Mouse (Mus musculus) MEL (cell line): ENCODE measurements at regions not wholly inside any gene's neighbourhood (a gene's known extent, or its start where the extent isn't known, plus 50 kb on each side); places are given as distances from the start of the nearest gene placed in this dataset.

Experiments
- DNase-seq: peaks from one replicate; pipeline ENCODE4 v3.0.0; 2011; ENCODE audit warnings: low read depth, low spot score
- H3K27ac ChIP-seq: 2 replicates; pipeline ENCODE4 v1.5.1; 2012; ENCODE audit warnings: low read depth, mild to moderate bottlenecking, control low read depth, low read length, moderate library complexity; ENCODE audit not compliant: control insufficient read depth
- H3K27me3 ChIP-seq, 2 experiments: fragments of 150-350 bp in 1 of 2; sonication (generic) in 1 of 2; 2 replicates each; pipeline ENCODE4 v1.6.1; 2012; ENCODE audit warnings: low read length in 2 of 2, mild to moderate bottlenecking in 2 of 2, improper control_type of control experiment in 1 of 2, moderate library complexity in 1 of 2; ENCODE audit not compliant: insufficient read depth in 2 of 2, control insufficient read depth in 1 of 2
- H3K36me3 ChIP-seq, 2 experiments: 2 replicates each; pipeline ENCODE4 v1.6.1; 2012 to 2014; ENCODE audit warnings: low read length in 2 of 2, improper control_type of control experiment in 1 of 2, inconsistent platforms in 1 of 2, mild to moderate bottlenecking in 1 of 2; ENCODE audit not compliant: insufficient read depth in 2 of 2, control insufficient read depth in 1 of 2
- H3K4me1 ChIP-seq, 2 experiments: fragments of 150-350 bp in 1 of 2; sonication (generic) in 1 of 2; 2 replicates each; pipeline ENCODE4 v1.6.1; 2012; ENCODE audit warnings: low read length in 2 of 2, improper control_type of control experiment in 1 of 2, mild to moderate bottlenecking in 1 of 2; ENCODE audit not compliant: insufficient read depth in 2 of 2, control insufficient read depth in 1 of 2
- H3K4me3 ChIP-seq, 2 experiments: fragments of 150-350 bp in 1 of 2; sonication (generic) in 1 of 2; 2 replicates each; pipeline ENCODE4 v1.5.1; 2012; ENCODE audit warnings: low read depth in 2 of 2, low read length in 2 of 2, mild to moderate bottlenecking in 2 of 2, moderate library complexity in 2 of 2, control low read depth in 1 of 2, improper control_type of control experiment in 1 of 2; ENCODE audit not compliant: control insufficient read depth in 1 of 2, insufficient read depth in 1 of 2
- H3K79me2 ChIP-seq: 2 replicates; pipeline ENCODE4 v1.6.1; 2012; ENCODE audit warnings: mild to moderate bottlenecking, low read length, moderate library complexity; ENCODE audit not compliant: control insufficient read depth, poor library complexity, insufficient read depth
- H3K9ac ChIP-seq: 2 replicates; pipeline ENCODE4 v1.6.1; 2012; ENCODE audit warnings: low read depth, mild to moderate bottlenecking, control low read depth, low read length, moderate library complexity; ENCODE audit not compliant: control insufficient read depth, poor library complexity, severe bottlenecking
- H3K9me3 ChIP-seq: fragments of 150-350 bp; sonication (generic); replicated peaks from 2 replicates; pipeline ENCODE4 v1.6.1; 2012; ENCODE audit warnings: mild to moderate bottlenecking, low read length, improper control_type of control experiment, moderate library complexity; ENCODE audit not compliant: insufficient read depth
- BHLHE40 ChIP-seq: IDR thresholded peaks from 2 replicates; pipeline ENCODE4 v1.6.1; 2012; ENCODE audit warnings: low read depth, mild to moderate bottlenecking, inconsistent platforms, low read length, improper control_type of control experiment, borderline replicate concordance
- CHD1 ChIP-seq: IDR thresholded peaks from 2 replicates; pipeline ENCODE4 v1.6.1; 2012; ENCODE audit warnings: low read depth, mild to moderate bottlenecking, inconsistent platforms, low read length, improper control_type of control experiment
- CHD2 ChIP-seq: IDR thresholded peaks from 2 replicates; pipeline ENCODE4 v1.6.1; 2011; ENCODE audit warnings: low read length, improper control_type of control experiment
- CTCF ChIP-seq, 3 experiments: IDR thresholded peaks in 2 of 3; conservative IDR thresholded peaks in 1 of 3; 2 replicates each; pipeline ENCODE4 v1.5.1; 2011 to 2012; ENCODE audit warnings: low read length in 3 of 3, low read depth in 2 of 3, mild to moderate bottlenecking in 2 of 3, improper control_type of control experiment in 1 of 3, inconsistent platforms in 1 of 3, mixed read lengths in 1 of 3, moderate library complexity in 1 of 3; ENCODE audit not compliant: control insufficient read depth in 1 of 3, insufficient read depth in 1 of 3, poor library complexity in 1 of 3, severe bottlenecking in 1 of 3
- EP300 ChIP-seq, 2 experiments: IDR thresholded peaks; 2 replicates each; pipeline ENCODE4 v1.6.1; 2011; ENCODE audit warnings: improper control_type of control experiment in 2 of 2, low read length in 2 of 2, low read depth in 1 of 2, mild to moderate bottlenecking in 1 of 2
- ETS1 ChIP-seq: IDR thresholded peaks from 2 replicates; pipeline ENCODE4 v1.6.1; 2012; ENCODE audit warnings: low read depth, mild to moderate bottlenecking, inconsistent platforms, low read length, improper control_type of control experiment, moderate library complexity
- GATA1 ChIP-seq: IDR thresholded peaks from 2 replicates; pipeline ENCODE4 v1.6.1; 2011; ENCODE audit warnings: low read depth, low read length, improper control_type of control experiment
- HCFC1 ChIP-seq: IDR thresholded peaks from 2 replicates; pipeline ENCODE4 v1.6.1; 2012; ENCODE audit warnings: low read depth, mild to moderate bottlenecking, inconsistent platforms, low read length, improper control_type of control experiment, moderate library complexity
- KAT2A ChIP-seq: conservative IDR thresholded peaks from 2 replicates; pipeline ENCODE4 v1.6.1; 2012; ENCODE audit warnings: low read depth, low read length, improper control_type of control experiment, inconsistent platforms
- MAX ChIP-seq: IDR thresholded peaks from 2 replicates; pipeline ENCODE4 v1.6.1; 2011; ENCODE audit warnings: low read length, improper control_type of control experiment
- MAZ ChIP-seq: IDR thresholded peaks from 2 replicates; pipeline ENCODE4 v1.6.1; 2012; ENCODE audit warnings: low read depth, mild to moderate bottlenecking, inconsistent platforms, low read length, improper control_type of control experiment
- MEF2A ChIP-seq: IDR thresholded peaks from 2 replicates; pipeline ENCODE4 v1.6.1; 2014; ENCODE audit warnings: low read depth, mild to moderate bottlenecking, inconsistent platforms, low read length, improper control_type of control experiment; ENCODE audit not compliant: poor library complexity, insufficient replicate concordance, severe bottlenecking; ENCODE audit errors: extremely low read depth
- MXI1 ChIP-seq: IDR thresholded peaks from 2 replicates; pipeline ENCODE4 v1.6.1; 2011; ENCODE audit warnings: mild to moderate bottlenecking, low read depth, low read length, improper control_type of control experiment
- MYB ChIP-seq: IDR thresholded peaks from 2 replicates; pipeline ENCODE4 v1.6.1; 2011; ENCODE audit warnings: mild to moderate bottlenecking, low read depth, low read length, improper control_type of control experiment
- MYC ChIP-seq: IDR thresholded peaks from 2 replicates; pipeline ENCODE4 v1.6.1; 2011; ENCODE audit warnings: low read depth, mild to moderate bottlenecking, low read length, improper control_type of control experiment, moderate library complexity
- NRF1 ChIP-seq: IDR thresholded peaks from 2 replicates; pipeline ENCODE4 v1.6.1; 2014; ENCODE audit warnings: low read depth, mild to moderate bottlenecking, inconsistent platforms, low read length, improper control_type of control experiment, moderate library complexity; ENCODE audit not compliant: poor library complexity, insufficient read depth, severe bottlenecking
- POLR2A ChIP-seq, 2 experiments: IDR thresholded peaks; 2 replicates each; pipeline ENCODE4 v1.6.1; 2011 to 2012; ENCODE audit warnings: low read length in 2 of 2, mild to moderate bottlenecking in 2 of 2, control low read depth in 1 of 2, improper control_type of control experiment in 1 of 2, low read depth in 1 of 2, moderate library complexity in 1 of 2; ENCODE audit not compliant: control insufficient read depth in 1 of 2, insufficient read depth in 1 of 2, poor library complexity in 1 of 2
- POLR2AphosphoS2 ChIP-seq: IDR thresholded peaks from 2 replicates; pipeline ENCODE4 v1.6.1; 2011; ENCODE audit warnings: low read length, improper control_type of control experiment
- RAD21 ChIP-seq: IDR thresholded peaks from 2 replicates; pipeline ENCODE4 v1.6.1; 2011; ENCODE audit warnings: mild to moderate bottlenecking, low read depth, low read length, improper control_type of control experiment
- RCOR1 ChIP-seq: IDR thresholded peaks from 2 replicates; pipeline ENCODE4 v1.6.1; 2012; ENCODE audit warnings: low read depth, mild to moderate bottlenecking, inconsistent platforms, low read length, improper control_type of control experiment
- SMC3 ChIP-seq: IDR thresholded peaks from 2 replicates; pipeline ENCODE4 v1.6.1; 2011; ENCODE audit warnings: low read depth, low read length, improper control_type of control experiment
- TBP ChIP-seq: IDR thresholded peaks from 2 replicates; pipeline ENCODE4 v1.8.0; 2011; ENCODE audit warnings: low read depth, low read length, improper control_type of control experiment
- USF1 ChIP-seq: IDR thresholded peaks from 2 replicates; pipeline ENCODE4 v1.6.1; 2014; ENCODE audit warnings: low read depth, mild to moderate bottlenecking, inconsistent platforms, low read length, improper control_type of control experiment, moderate library complexity
- USF2 ChIP-seq, 2 experiments: IDR thresholded peaks; 2 replicates each; pipeline ENCODE4 v1.6.1; 2011 to 2012; ENCODE audit warnings: improper control_type of control experiment in 2 of 2, low read length in 2 of 2, borderline replicate concordance in 1 of 2, inconsistent platforms in 1 of 2, low read depth in 1 of 2, mild to moderate bottlenecking in 1 of 2; ENCODE audit not compliant: insufficient read depth in 1 of 2
- ZKSCAN1 ChIP-seq: IDR thresholded peaks from 2 replicates; pipeline ENCODE4 v1.6.1; 2012; ENCODE audit warnings: low read depth, mild to moderate bottlenecking, inconsistent platforms, low read length, improper control_type of control experiment, moderate library complexity
- ZMIZ1 ChIP-seq: IDR thresholded peaks from 2 replicates; pipeline ENCODE4 v1.6.1; 2012; ENCODE audit warnings: low read depth, mild to moderate bottlenecking, inconsistent platforms, low read length, improper control_type of control experiment, moderate library complexity

GRCm38 (mm10) chr15:24468239-24468638 lies 945.3 kb downstream of the Basp1 start:
- H3K4me3 ChIP-seq: no peak overlapping the region
- no peak for DNase-seq
- no peak for TF ChIP-seq ZMIZ1
- no peak for TF ChIP-seq USF1
- no peak for TF ChIP-seq POLR2AphosphoS2
- TF ChIP-seq MYC: no peak
- TF ChIP-seq POLR2A (IDR thresholded peaks at IDR 0.05; ENCODE audit: control insufficient read depth in 1 of 2, insufficient read depth in 1 of 2, low read depth in 1 of 2, low read length in 2 of 2, poor library complexity in 1 of 2): no peak
- TF ChIP-seq USF2 (IDR thresholded peaks at IDR 0.05; ENCODE audit: borderline replicate concordance in 1 of 2, insufficient read depth in 1 of 2, low read depth in 1 of 2, low read length in 2 of 2): no peak
- no peak for TF ChIP-seq SMC3
- TF ChIP-seq BHLHE40: no peak
- no peak for TF ChIP-seq RCOR1
- TF ChIP-seq ETS1: no peak
- TF ChIP-seq CTCF (IDR thresholded peaks at IDR 0.05 in 2 of 3, conservative IDR thresholded peaks at IDR 0.05 in 1 of 3; ENCODE audit: control insufficient read depth in 1 of 3, insufficient read depth in 1 of 3, low read depth in 2 of 3, low read length in 3 of 3, poor library complexity in 1 of 3, severe bottlenecking in 1 of 3): no peak
- no peak for TF ChIP-seq NRF1
- no peak for TF ChIP-seq MXI1
- no peak for TF ChIP-seq MAX
- TF ChIP-seq ZKSCAN1: no peak
- TF ChIP-seq, all 39 proteins: peak for 0
- Histone ChIP-seq H3K9me3 (no peaks in the 10 kb centered on the region), H3K36me3 (no peaks in the 10 kb centered on the region), H3K4me1 (no peaks in the 10 kb centered on the region), H3K27ac (no peak overlapping the region), H3K9ac (no peak overlapping the region), H3K27me3 (no peaks in the 10 kb centered on the region), H3K79me2 (no peaks in the 10 kb centered on the region)

- Histone ChIP-seq H3K27ac (no peak overlapping the region), H3K4me3 (no peak overlapping the region), H3K9ac (no peak overlapping the region), H3K9me3 (no peaks in the 10 kb centered on the region), H3K36me3 (0 out of 4 replicates have a peak, but pooled peaks cover 0 to 2% of the 10 kb centered on the region in 2 experiments), H3K4me1 (peaks cover 0 to 4% of the 10 kb centered on the region in 2 experiments; a peak in 1 of 4 replicates), H3K79me2 (no peaks in the 10 kb centered on the region), H3K27me3 (no peaks in the 10 kb centered on the region)
- TF ChIP-seq POLR2A (IDR thresholded peaks at IDR 0.05; ENCODE audit: control insufficient read depth in 1 of 2, insufficient read depth in 1 of 2, low read depth in 1 of 2, low read length in 2 of 2, poor library complexity in 1 of 2): no peak
- no peak for TF ChIP-seq MAZ
- no peak for TF ChIP-seq CHD2
- no peak for TF ChIP-seq CHD1
- TF ChIP-seq TBP: no peak
- TF ChIP-seq EP300 (IDR thresholded peaks at IDR 0.05; ENCODE audit: low read depth in 1 of 2, low read length in 2 of 2): no peak
- TF ChIP-seq MEF2A: no peak
- TF ChIP-seq MYB: no peak
- no peak for TF ChIP-seq GATA1
- no peak for TF ChIP-seq RAD21
- no peak for TF ChIP-seq ZMIZ1
- no peak for TF ChIP-seq POLR2AphosphoS2
- no peak for TF ChIP-seq KAT2A
- no peak for TF ChIP-seq HCFC1
- no peak for DNase-seq
Observed at GRCm38 (mm10) chr15:24457726-24458125, 955.8 kb downstream of the Basp1 start.
